Mouse (Mus musculus): Measurements from ENCODE around the gene Dennd1c.

DNA sequence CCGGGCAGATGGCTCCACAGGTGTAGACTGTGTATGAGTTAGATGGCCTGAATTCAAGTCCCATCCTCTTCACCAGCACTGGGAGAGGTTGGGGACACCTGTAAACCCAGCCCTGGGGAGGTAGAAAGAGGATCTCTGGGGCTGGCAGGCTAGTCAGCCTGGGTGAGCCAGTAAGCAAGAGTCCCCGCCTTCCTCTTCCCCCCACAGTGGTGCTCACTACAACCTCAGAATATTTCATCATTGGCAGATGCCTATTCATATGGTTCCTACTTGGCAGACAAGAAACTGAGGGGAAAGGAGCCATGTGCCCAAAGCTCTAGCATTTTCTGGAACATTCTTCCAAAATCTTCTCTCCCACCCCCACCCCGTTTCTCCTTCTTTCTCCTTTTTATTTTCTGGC lies 29.5 kb downstream of the Dennd1c start:
- TF ChIP-seq TAL1 (IDR thresholded peaks at IDR 0.05; ENCODE audit: low read length) (no peak), GATA1 (IDR thresholded peaks at IDR 0.05; ENCODE audit: low read length) (no peak)
